Mouse (Mus musculus) gastrocnemius, adult 8-10 months (tissue): Measurements from ENCODE around the gene Pcnp. TPM values are rescaled to one million over a fixed set of nuclear protein-coding genes. Genes with fewer than 3 reads are reported as not detected.
"Not testable (repeated sequence)": the region's sequence is repeated elsewhere in the genome, so short reads cannot be mapped to it uniquely, and the experiment has no call there.

Source experiments
- DNase-seq, 2 experiments: peaks; one replicate each; pipeline ENCODE4 v3.0.0; 2022; ENCODE audit warnings: low spot score in 2 of 2
- total RNA-seq, 4 experiments: library from RNA; stranded (reverse); gene quantifications; 2 replicates each; pipeline ENCODE4 v1.2.4; 2022

Gene Pcnp
- 10 to 100 TPM; 54.8 to 66.4 (median 63.5) TPM for total RNA-seq

GRCm38 (mm10) chr16:56029661-56030082 is at the start of gene Pcnp:
Gene Pcnp, minus strand, starts transcription at chr16:56029739.
- peak; percentile 97 for DNase-seq

GRCm38 (mm10) chr16:56076121-56076869 is 46.8 kb upstream of the Pcnp start:
- no peak for DNase-seq

- peak; percentile 84 to 88 for DNase-seq
These were observed 45.9 kb upstream of the Pcnp start for GRCm38 (mm10) chr16:56075222-56076111.

- no peak for DNase-seq
These were observed 45.0 kb upstream of the Pcnp start for GRCm38 (mm10) chr16:56074565-56074964.

GRCm38 (mm10) chr16:56074122-56074521 is 44.6 kb upstream of the Pcnp start:
- DNase-seq: no peak

- not testable (repeated sequence) for DNase-seq
These were observed 43.6 kb upstream of the Pcnp start for GRCm38 (mm10) chr16:56073150-56073549.

- DNase-seq: no peak
These were observed 43.0 kb upstream of the Pcnp start for GRCm38 (mm10) chr16:56072533-56072932.

GRCm38 (mm10) chr16:56071317-56072232 is 42.0 kb upstream of the Pcnp start:
- DNase-seq: no peak

GRCm38 (mm10) chr16:56068523-56069070 is 39.1 kb upstream of the Pcnp start:
- no peak for DNase-seq

- DNase-seq: no peak
These were observed 36.6 kb upstream of the Pcnp start for GRCm38 (mm10) chr16:56066113-56066512.

GRCm38 (mm10) chr16:56064334-56064990 is 34.9 kb upstream of the Pcnp start:
- DNase-seq: peak; percentile 13 to 50

- DNase-seq: no peak
These were observed 33.4 kb upstream of the Pcnp start for GRCm38 (mm10) chr16:56062981-56063380.

- no peak for DNase-seq
These were observed 32.6 kb upstream of the Pcnp start for GRCm38 (mm10) chr16:56061995-56062594.

- DNase-seq: no peak
These were observed 28.6 kb upstream of the Pcnp start for GRCm38 (mm10) chr16:56058151-56058550.

GRCm38 (mm10) chr16:56056944-56057590 is 27.5 kb upstream of the Pcnp start:
- DNase-seq: no peak

GRCm38 (mm10) chr16:56055911-56056310 is 26.4 kb upstream of the Pcnp start:
- DNase-seq: no peak

- not testable (repeated sequence) for DNase-seq
These were observed 18.5 kb upstream of the Pcnp start, which contains the start of gene Senp7 for GRCm38 (mm10) chr16:56048038-56048437. Gene Senp7, plus strand, starts transcription at chr16:56048338.

GRCm38 (mm10) chr16:56038090-56038489 is 8.6 kb upstream of the Pcnp start:
- DNase-seq: no peak
